Mouse (Mus musculus) embryonic facial prominence, embryonic 11.5 days (tissue): ENCODE results near the gene Olfr480. TPM values are rescaled to one million over a fixed set of nuclear protein-coding genes. Genes with fewer than 3 reads are reported as not detected.

Experiments
- ATAC-seq: fragments of 200-750 bp; cut with Nextera tagmentation; replicated peaks from 2 replicates; pipeline ENCODE4 v1.8.0; 2017; ENCODE audit warnings: low read depth; ENCODE audit not compliant: insufficient number of reproducible peaks, low FRiP score, low TSS enrichment
- DNase-seq: peaks from one replicate; pipeline ENCODE4 v3.0.0-alpha.2; 2015; ENCODE audit warnings: low spot score
- H3K27ac ChIP-seq: fragments of 300-500 bp; sonication (generic); replicated peaks from 2 replicates; pipeline ENCODE4 v1.5.1; 2014; ENCODE audit warnings: mild to moderate bottlenecking, low read depth, low read length, control low read depth
- H3K27me3 ChIP-seq: fragments of 300-500 bp; sonication (generic); 2 replicates; pipeline ENCODE4 v1.6.1; 2014; ENCODE audit warnings: mild to moderate bottlenecking, low read length, moderate library complexity, mixed read lengths; ENCODE audit not compliant: control insufficient read depth, insufficient read depth
- H3K36me3 ChIP-seq: fragments of 300-500 bp; sonication (generic); replicated peaks from 2 replicates; pipeline ENCODE4 v1.6.1; 2014; ENCODE audit warnings: low read depth, mild to moderate bottlenecking, low read length, moderate library complexity, mixed read lengths; ENCODE audit not compliant: control insufficient read depth, insufficient read depth
- H3K4me1 ChIP-seq: fragments of 300-500 bp; sonication (generic); 2 replicates; pipeline ENCODE4 v1.6.1; 2014; ENCODE audit warnings: low read length, mixed read lengths; ENCODE audit not compliant: control insufficient read depth, insufficient read depth
- H3K4me2 ChIP-seq: fragments of 300-500 bp; sonication (generic); 2 replicates; pipeline ENCODE4 v1.6.1; 2014; ENCODE audit warnings: low read depth, mild to moderate bottlenecking, control low read depth, low read length, moderate library complexity
- H3K4me3 ChIP-seq: fragments of 300-500 bp; sonication (generic); 2 replicates; pipeline ENCODE4 v1.5.1; 2014; ENCODE audit warnings: low read depth, low read length, control low read depth
- H3K9ac ChIP-seq: fragments of 300-500 bp; sonication (generic); replicated peaks from 2 replicates; pipeline ENCODE4 v1.6.1; 2014; ENCODE audit warnings: mild to moderate bottlenecking, control low read depth, low read length
- H3K9me3 ChIP-seq: fragments of 300-500 bp; sonication (generic); replicated peaks from 2 replicates; pipeline ENCODE4 v1.6.1; 2016; ENCODE audit warnings: mild to moderate bottlenecking, low read length, inconsistent platforms, mixed read lengths; ENCODE audit not compliant: control insufficient read depth
- WGBS: fragments of 180-500 bp; shearing (Covaris S2); extraction: QIAGEN DNeasy Blood & Tissue Kit; methylation state at CpG from one replicate; pipeline ENCODE4 v1.1.7; 2014; 5-methylcytosine and 5-hydroxymethylcytosine counted together
- polyA plus RNA-seq: library from polyadenylated mRNA; unstranded; fragments of >200 nt; fragmentation: Nextera tagmentation; extraction: Ambion mirVana; gene quantifications from 2 replicates; pipeline ENCODE4 v1.2.1, GENCODE M21; 2014

Olfr480 gene
- not detected in 2 replicates for polyA plus RNA-seq

DNA sequence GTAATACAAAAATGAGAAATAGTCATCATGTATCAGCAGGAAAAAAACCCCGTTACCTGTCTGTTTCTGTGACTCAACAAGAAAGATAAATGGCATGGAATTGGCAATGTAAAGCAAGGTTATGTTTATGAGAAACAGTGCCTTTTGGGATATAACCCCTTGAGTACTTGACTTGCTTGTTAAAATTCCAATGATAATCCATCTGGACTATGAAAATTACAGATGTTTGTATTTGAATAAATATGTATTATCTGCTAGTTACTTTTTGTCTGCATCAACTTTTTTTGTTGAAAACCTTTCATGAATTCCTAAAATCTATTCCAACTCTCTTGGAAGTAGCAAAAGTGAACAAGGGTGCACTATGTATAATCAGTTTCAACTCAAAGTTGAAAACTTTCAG is at the start of gene Olfr480:
Gene Olfr480 (minus strand): TSS at position 101 of the 400 bp plus-strand sequence.
- no peak for DNase-seq
- no peak within 1 kb of the TSS for H3K27ac ChIP-seq

DNA sequence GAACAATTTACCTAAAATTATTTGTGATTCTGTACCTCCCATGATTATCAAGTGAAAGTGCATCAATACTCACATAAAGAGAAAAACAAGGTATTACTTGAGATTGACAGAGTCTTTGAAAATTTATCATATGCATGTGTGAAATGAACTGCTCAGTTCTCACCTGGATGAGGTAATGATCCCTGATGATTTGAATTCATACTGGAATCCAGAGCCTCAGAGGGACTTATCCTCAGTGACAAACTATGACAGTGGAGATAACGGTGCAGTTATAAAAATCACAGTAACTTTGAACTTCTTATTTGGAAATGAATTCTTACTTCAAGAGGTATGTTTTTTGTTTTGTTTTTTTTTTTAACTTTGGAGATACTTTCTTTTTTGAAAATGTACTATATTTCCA is 33.4 kb upstream of the Olfr480 start, which contains the start of gene Olfr483:
Gene Olfr483 (plus strand): TSS at position 301 of the 400 bp plus-strand sequence.
- DNase-seq: no peak
- WGBS: 87% methylated on average over 1 of the region's 1 CpGs

More for the DNA sequence above, at the start of gene Olfr480:
- Histone ChIP-seq H3K27me3 (no peaks in the 10 kb centered on the region), H3K4me2 (no peak within 1 kb of the TSS), H3K4me1 (no peaks in the 10 kb centered on the region), H3K36me3 (no peaks in the 10 kb centered on the region), H3K9me3 (no peaks in the 10 kb centered on the region), H3K4me3 (no peak within 1 kb of the TSS), H3K9ac (no peak within 1 kb of the TSS)
- WGBS: 89% methylated on average over 1 of the region's 1 CpGs
- ATAC-seq: no peak

DNA sequence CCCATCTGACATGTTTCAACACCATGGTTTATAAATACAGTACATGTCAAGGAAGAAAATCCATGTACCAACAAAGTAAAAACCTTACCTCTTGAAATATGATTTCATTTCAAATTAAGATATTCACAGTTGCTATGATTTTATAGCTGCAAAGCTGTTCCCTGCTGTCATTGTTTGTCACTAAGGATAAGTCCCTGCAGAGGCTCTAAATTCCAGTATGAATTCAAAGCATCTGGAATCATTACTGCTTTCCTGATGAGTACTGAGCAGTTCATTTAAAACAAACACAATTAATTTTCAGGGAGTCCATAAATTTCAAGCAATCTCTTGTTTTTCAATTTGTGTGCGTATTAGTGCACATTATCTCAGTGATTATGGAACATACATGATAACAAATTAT is 30.3 kb upstream of the Olfr480 start, which contains the start of gene Olfr482:
Gene Olfr482 (minus strand): TSS at position 101 of the 400 bp plus-strand sequence.
- H3K4me2 ChIP-seq: no peak within 1 kb of the TSS
- DNase-seq (no peak), ATAC-seq (no peak)
- H3K9ac ChIP-seq: no peak within 1 kb of the TSS
- no peaks in the 10 kb centered on the region for H3K36me3 ChIP-seq
- no peaks in the 10 kb centered on the region for H3K9me3 ChIP-seq
- H3K4me1 ChIP-seq: no peaks in the 10 kb centered on the region
- WGBS: 79% methylated on average over 1 of the region's 1 CpGs
- no peak within 1 kb of the TSS for H3K27ac ChIP-seq
- no peak within 1 kb of the TSS for H3K4me3 ChIP-seq
- no peaks in the 10 kb centered on the region for H3K27me3 ChIP-seq

More for the DNA sequence above, 33.4 kb upstream of the Olfr480 start, which contains the start of gene Olfr483:
- ATAC-seq: no peak
- Histone ChIP-seq H3K9ac (no peak within 1 kb of the TSS), H3K9me3 (no peaks in the 10 kb centered on the region), H3K27me3 (no peaks in the 10 kb centered on the region), H3K27ac (no peak within 1 kb of the TSS), H3K4me3 (no peak within 1 kb of the TSS), H3K36me3 (no peaks in the 10 kb centered on the region), H3K4me1 (no peaks in the 10 kb centered on the region), H3K4me2 (no peak within 1 kb of the TSS)

DNA sequence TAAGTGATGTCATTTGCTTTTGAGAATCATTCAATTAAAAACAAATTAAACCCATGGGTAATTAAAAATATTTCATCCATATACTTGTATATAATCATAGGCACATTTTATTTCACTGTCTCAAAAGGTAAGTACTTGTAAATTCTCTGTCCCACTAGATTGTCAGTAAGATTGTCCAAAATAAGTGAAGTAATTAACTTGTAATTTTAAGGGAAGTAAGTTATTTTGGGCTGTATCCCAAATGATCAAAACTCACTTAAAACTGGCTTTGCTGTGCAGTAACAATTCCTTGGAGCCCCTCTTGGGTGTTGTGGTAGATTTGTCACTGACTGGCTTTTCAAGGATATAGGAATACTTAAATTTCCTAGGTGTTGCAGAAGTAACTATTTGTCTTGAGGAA is 12.4 kb upstream of the Olfr480 start, which contains the start of gene Olfr481:
Gene Olfr481 (plus strand): TSS at position 301 of the 400 bp plus-strand sequence.
- ATAC-seq: no peak
- H3K9me3 ChIP-seq: no peaks in the 10 kb centered on the region
- H3K27me3 ChIP-seq: no peaks in the 10 kb centered on the region
- H3K9ac ChIP-seq: no peak within 1 kb of the TSS
- no peak within 1 kb of the TSS for H3K27ac ChIP-seq
- no peak for DNase-seq
- H3K4me1 ChIP-seq: no peaks in the 10 kb centered on the region
- no peaks in the 10 kb centered on the region for H3K36me3 ChIP-seq
- no peak within 1 kb of the TSS for H3K4me2 ChIP-seq
- no peak within 1 kb of the TSS for H3K4me3 ChIP-seq

DNA sequence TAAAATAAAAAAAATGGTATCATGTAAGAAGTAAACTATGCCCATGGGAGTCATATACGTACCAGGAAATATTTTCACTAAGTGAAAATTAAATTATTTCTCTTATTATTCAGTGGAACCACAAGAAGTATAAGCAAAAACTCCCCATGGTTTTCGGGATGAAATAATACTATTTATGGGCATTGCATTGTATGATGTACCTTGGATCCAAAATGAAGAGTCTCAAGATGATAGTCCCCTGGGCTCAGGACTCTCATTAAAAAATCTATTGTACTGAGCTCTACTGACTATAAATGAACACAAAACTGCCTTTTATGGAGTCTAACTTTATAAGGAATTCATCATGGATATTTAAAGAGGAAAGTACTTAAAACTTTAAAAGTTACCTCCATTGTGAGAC is 16.8 kb downstream of the Olfr480 start, which contains the start of gene Olfr479:
Gene Olfr479 (plus strand): TSS at position 301 of the 400 bp plus-strand sequence.
- 89% methylated on average over 2 of the region's 2 CpGs for WGBS
- no peak within 1 kb of the TSS for H3K9ac ChIP-seq
- H3K27me3 ChIP-seq: no peaks in the 10 kb centered on the region
- ATAC-seq: no peak
- no peak for DNase-seq
- H3K4me1 ChIP-seq: no peaks in the 10 kb centered on the region
- H3K4me2 ChIP-seq: no peak within 1 kb of the TSS
- no peak within 1 kb of the TSS for H3K4me3 ChIP-seq
- H3K9me3 ChIP-seq: no peaks in the 10 kb centered on the region
- no peak within 1 kb of the TSS for H3K27ac ChIP-seq
- no peaks in the 10 kb centered on the region for H3K36me3 ChIP-seq

DNA sequence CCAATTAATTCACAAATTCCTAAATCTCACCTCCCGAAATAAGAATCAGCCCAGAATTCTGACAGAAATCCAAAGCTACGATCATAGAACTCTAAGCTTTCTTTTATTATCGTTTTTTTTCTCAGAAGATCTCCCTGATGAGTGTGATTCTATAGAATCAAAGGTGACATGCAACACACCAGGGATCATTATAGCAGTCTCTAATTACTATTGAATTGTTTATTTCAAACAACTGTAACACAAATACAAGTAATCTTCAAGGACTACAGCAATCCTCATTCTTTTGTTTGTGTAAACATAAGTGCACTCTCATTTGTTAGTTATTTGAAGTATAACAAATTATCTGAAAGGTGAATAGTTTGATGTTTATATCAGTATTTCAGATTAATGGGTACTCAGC is 33.3 kb downstream of the Olfr480 start, which contains the start of gene Olfr478:
Gene Olfr478 (minus strand): TSS at position 101 of the 400 bp plus-strand sequence.
- no peak within 1 kb of the TSS for H3K4me3 ChIP-seq
- H3K4me2 ChIP-seq: no peak within 1 kb of the TSS
- H3K4me1 ChIP-seq: no peaks in the 10 kb centered on the region
- H3K9ac ChIP-seq: no peak within 1 kb of the TSS
- WGBS: 80% methylated on average over 3 of the region's 3 CpGs
- H3K9me3 ChIP-seq: no peaks in the 10 kb centered on the region
- no peak for DNase-seq
- H3K27me3 ChIP-seq: no peaks in the 10 kb centered on the region
- no peak within 1 kb of the TSS for H3K27ac ChIP-seq
- no peak for ATAC-seq
- H3K36me3 ChIP-seq: no peaks in the 10 kb centered on the region

Other genes with a start within 250 kb of the Olfr480 start
- not detected in 2 replicates for gene Olfr469, start 241.8 kb downstream of the Olfr480 start, polyA plus RNA-seq
- gene Olfr470, start 219.9 kb downstream of the Olfr480 start, polyA plus RNA-seq: not detected in 2 replicates
- gene Olfr472, start 169.4 kb downstream of the Olfr480 start, polyA plus RNA-seq: not detected in 2 replicates
- not detected in 2 replicates for gene Olfr473, start 136.9 kb downstream of the Olfr480 start, polyA plus RNA-seq
- not detected in 2 replicates for gene Olfr474, start 112.7 kb downstream of the Olfr480 start, polyA plus RNA-seq
- not detected in 2 replicates for gene Olfr476, start 102.5 kb downstream of the Olfr480 start, polyA plus RNA-seq
- gene Olfr477, start 80.7 kb downstream of the Olfr480 start, polyA plus RNA-seq: not detected in 2 replicates
- gene Olfr478, start 33.4 kb downstream of the Olfr480 start, polyA plus RNA-seq: not detected in 2 replicates
- gene Olfr479, start 16.7 kb downstream of the Olfr480 start, polyA plus RNA-seq: not detected in 2 replicates
- not detected in 2 replicates for gene Olfr481, start 12.5 kb upstream of the Olfr480 start, polyA plus RNA-seq
- 0.10 TPM in 1 of 2 replicates, not detected in the other for gene Olfr482, start 30.2 kb upstream of the Olfr480 start, polyA plus RNA-seq
- 0.07 TPM in 1 of 2 replicates, not detected in the other for gene Olfr483, start 33.5 kb upstream of the Olfr480 start, polyA plus RNA-seq
- gene Olfr484, start 60.1 kb upstream of the Olfr480 start, polyA plus RNA-seq: not detected in 2 replicates
- gene Olfr485, start 92.5 kb upstream of the Olfr480 start, polyA plus RNA-seq: not detected in 2 replicates
- not detected in 2 replicates for gene Olfr486, start 105.4 kb upstream of the Olfr480 start, polyA plus RNA-seq
- not detected in 2 replicates for gene Olfr487, start 147.3 kb upstream of the Olfr480 start, polyA plus RNA-seq
- not detected in 2 replicates for gene Olfr488, start 191.0 kb upstream of the Olfr480 start, polyA plus RNA-seq
- gene Olfr490, start 221.6 kb upstream of the Olfr480 start, polyA plus RNA-seq: not detected in 2 replicates
- gene Olfr491, start 246.1 kb upstream of the Olfr480 start, polyA plus RNA-seq: not detected in 2 replicates